Mouse (Mus musculus) neural tube, embryonic 10.5 days (tissue): Measurements from ENCODE around the gene Gm11569.
"Not testable (repeated sequence)": the region's sequence is repeated elsewhere in the genome, so short reads cannot be mapped to it uniquely, and the experiment has no call there.

Experiments
- DNase-seq: peaks from one replicate; pipeline ENCODE4 v3.0.0-alpha.2; 2017; ENCODE audit warnings: low spot score; ENCODE audit errors: extremely low spot score

Gm11569 gene

GRCm38 (mm10) chr11:99798832-99799231 is at the start of gene Gm11569:
Gene Gm11569 (minus strand): TSS chr11:99798932.
- DNase-seq, result not testable (repeated sequence)

DNA sequence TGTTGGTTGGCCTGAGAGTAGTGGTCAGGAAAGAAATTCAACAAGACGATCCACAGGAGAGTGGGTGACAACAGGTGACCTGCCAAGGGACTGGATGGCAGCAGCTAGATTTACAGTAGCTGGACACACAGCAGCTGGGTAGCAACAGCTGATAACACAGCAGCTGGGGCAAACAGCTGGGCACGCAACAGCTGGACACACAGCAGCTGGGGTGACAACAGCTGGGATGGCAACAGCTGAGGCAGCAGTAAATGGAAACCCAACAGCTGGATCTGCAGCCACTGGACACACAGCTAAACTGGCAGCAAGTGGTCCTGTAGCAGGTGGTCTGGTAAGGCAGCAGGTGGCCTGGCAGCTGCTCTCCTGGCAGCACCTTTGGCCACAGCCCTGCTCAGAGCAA is 48.0 kb upstream of the Gm11569 start:
- DNase-seq, result no peak

GRCm38 (mm10) chr11:99842185-99842584 is 43.5 kb upstream of the Gm11569 start:
- DNase-seq, result no peak

- no peak for DNase-seq
These were observed 39.2 kb upstream of the Gm11569 start, which contains the start of gene 2300003K06Rik for GRCm38 (mm10) chr11:99837966-99838365. Gene 2300003K06Rik (minus strand): TSS chr11:99838066.

DNA sequence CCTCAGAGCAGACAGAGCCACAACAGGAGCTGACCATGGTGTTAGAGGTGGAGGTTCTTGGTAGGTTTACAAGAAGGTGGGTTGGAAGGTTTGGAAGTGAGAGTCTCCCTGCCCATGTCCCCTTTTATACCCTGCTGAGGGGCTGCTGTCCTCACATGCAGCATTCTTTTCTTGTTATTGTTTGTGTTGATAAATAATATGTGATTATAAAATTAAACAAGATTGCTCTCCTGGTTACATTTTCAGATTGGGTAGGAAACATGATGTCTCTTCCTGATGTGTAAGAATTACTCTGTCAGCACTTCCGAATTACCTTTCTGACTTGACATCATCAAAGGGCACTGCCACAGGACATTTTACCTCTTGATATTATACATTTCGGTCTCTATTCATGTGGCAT is 16.8 kb upstream of the Gm11569 start, which contains the start of gene Gm11564:
TSS of gene Gm11564 (minus strand) at position 101 of the 400 bp plus-strand sequence.
- DNase-seq, result not testable (repeated sequence)

- not testable (repeated sequence) for DNase-seq
These were observed 11.1 kb upstream of the Gm11569 start, which contains the start of gene Krtap4-13 for GRCm38 (mm10) chr11:99809792-99810191. Gene Krtap4-13 (minus strand): TSS chr11:99809892.

DNA sequence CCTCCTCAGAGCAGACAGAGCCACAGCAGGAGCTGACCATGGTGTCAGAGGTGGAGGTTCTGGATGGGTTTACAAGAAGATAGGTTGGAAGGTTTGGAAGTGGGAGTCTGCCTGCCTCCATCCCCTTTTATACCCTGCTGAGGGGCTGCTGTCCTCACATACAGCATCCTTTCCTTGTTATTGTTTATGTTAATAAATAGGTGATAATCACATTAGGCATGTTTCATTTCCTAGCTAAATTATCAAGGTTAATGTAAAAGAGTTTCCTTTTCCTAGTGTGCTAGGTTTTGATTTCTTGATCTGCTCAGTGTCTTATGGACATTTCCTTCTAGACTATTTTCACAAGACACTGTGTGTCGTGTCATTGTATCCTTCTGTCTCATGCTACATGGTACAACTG is 5.6 kb upstream of the Gm11569 start, which contains the start of gene Gm11554:
TSS of gene Gm11554 (minus strand) at position 101 of the 400 bp plus-strand sequence.
- DNase-seq, result not testable (repeated sequence)

DNA sequence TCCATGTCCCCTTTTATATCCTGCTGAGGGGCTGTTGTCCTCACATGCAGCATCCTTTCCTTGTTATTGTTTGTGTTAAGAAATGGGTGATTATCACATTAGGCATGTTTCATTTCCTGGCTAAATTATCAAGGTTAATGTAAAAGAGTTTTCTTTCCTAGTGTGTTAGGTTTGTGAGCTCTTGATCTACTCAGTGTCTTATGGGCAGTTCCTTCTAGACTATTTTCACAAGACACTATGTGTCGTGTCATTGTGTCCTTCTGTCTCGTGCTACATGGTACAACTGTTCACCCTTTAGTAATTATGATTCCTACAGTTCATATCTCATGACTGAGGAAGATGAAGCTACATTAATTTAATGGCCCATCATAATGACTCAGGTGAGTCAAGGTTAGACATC is 5.4 kb downstream of the Gm11569 start, which contains the start of gene Gm11596:
TSS of gene Gm11596 (minus strand) at position 101 of the 400 bp plus-strand sequence.
- DNase-seq, result no peak

DNA sequence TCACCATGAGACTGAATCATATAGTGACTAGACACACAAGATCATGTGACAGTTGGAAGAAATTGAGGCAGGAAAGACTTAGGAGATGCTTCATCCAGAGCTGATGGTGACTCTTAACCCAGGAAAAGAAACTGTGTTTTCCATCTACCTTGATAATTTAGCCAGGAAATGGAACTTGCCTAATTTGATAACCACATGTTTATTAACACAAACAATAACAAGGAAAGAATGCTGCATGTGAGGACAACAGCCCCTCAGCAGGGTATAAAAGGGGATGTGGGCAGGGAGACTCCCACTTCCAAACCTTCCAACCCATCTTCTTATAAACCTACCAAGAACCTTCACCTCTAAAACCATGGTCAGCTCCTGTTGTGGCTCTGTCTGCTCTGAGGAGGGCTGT is 13.8 kb downstream of the Gm11569 start, which contains the start of gene Krtap4-9:
TSS of gene Krtap4-9 (plus strand) at position 301 of the 400 bp plus-strand sequence.
- DNase-seq, result not testable (repeated sequence)

DNA sequence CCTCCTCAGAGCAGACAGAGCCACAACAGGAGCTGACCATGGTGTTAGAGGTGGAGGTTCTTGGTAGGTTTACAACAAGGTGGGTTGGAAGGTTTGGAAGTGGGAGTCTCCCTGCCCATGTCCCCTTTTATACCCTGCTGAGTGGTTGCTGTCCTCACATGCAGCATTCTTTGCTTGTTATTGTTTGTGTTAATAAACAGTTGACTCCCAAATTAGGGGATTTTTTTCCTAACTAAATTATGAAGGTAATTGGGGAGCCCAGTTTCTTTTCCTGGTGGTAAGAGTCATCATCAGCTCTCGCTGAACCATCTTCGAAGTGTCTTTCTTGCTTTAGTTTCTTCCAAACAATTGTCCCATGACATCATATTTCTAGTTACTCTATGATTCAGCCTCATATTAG is 18.1 kb downstream of the Gm11569 start, which contains the start of gene Krtap4-8:
TSS of gene Krtap4-8 (minus strand) at position 101 of the 400 bp plus-strand sequence.
- DNase-seq, result no peak

DNA sequence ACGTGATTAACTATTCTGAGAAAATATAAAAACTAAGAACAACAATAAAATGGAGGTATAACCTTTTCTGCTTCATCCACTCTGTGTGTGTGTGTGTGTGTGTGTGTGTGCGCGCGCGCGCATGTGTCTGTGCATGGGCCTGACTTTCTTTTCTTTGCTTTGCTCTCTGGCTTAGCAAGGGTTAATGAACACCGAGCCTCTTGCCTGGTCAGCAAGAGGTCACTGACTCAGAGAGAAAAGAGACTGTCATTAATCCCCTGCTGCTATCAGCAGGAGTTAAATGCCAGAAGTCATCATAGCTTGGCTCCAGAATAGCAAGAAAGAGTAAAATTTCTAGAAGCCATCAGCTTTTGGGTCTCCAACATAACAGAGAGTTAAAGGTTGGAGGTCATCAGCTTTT is 20.3 kb downstream of the Gm11569 start:
- peak; percentile 38 for DNase-seq

GRCm38 (mm10) chr11:99772813-99773212 is 25.9 kb downstream of the Gm11569 start, which contains the start of gene Gm11595:
Gene Gm11595 (minus strand): TSS chr11:99772913.
- DNase-seq, result not testable (repeated sequence)

GRCm38 (mm10) chr11:99768410-99768809 is 30.3 kb downstream of the Gm11569 start:
- no peak for DNase-seq

DNA sequence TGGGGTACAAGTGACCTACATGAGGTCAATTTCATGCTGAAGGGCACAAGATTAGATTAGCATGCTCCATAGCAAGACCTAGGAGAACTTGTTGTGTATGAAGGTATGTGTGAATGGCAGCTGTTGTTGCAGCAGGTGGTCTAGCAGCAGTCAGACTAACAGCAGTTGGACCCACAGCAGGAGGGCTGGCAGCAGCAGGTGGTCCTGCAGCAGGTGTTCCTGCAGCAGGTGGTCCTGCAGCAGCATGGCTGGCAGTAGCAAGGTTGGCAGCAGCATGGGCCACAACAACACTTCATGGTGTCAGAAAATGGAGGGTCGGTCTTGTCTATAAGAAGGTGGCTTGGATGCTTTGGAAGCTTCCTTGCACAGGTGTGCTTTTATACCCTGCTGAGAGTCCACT is 39.9 kb downstream of the Gm11569 start:
- no peak for DNase-seq
